Comparison of ENCODE assay signal across 8 mouse cellular contexts in genomic region chr10:24223449-24224143, GRCm38 (mm10). TPM values are rescaled to one million over a fixed set of nuclear protein-coding genes. Genes with fewer than 3 reads are reported as not detected.
DNase-seq lines count a peak whose midpoint lies in the region; ATAC-seq lines count a peak whose summit lies in the region.

TSS of gene Moxd1 (plus strand) at chr10:24223517.

- DNase-seq in layer of hippocampus, adult 9-11 months = peak; percentile 5
- DNase-seq in layer of hippocampus, adult 8-10 months (ENCODE audit: low spot score in 2 of 2) = no peak
- DNase-seq in c-Kit-positive CD71-negative TER-119-negative erythroid progenitor cells, embryonic 14.5 days (ENCODE audit: low read depth) = peak; percentile 7
- peak; percentile 42 to 55 for DNase-seq in kidney, postnatal 25 days
- DNase-seq in frontal cortex, postnatal 10 days (ENCODE audit: low spot score in 2 of 2) = no peak

- peaks cover 11% of the 10 kb centered on the region for H3K4me1 ChIP-seq in heart, embryonic 15.5 days (replicated peaks)
- H3K4me1 ChIP-seq in stomach, embryonic 15.5 days = peaks cover 8% of the 10 kb centered on the region

- H3K36me3 ChIP-seq in heart, embryonic 15.5 days = no peaks in the 10 kb centered on the region
- no peaks in the 10 kb centered on the region for H3K36me3 ChIP-seq in stomach, embryonic 15.5 days

- WGBS in heart, embryonic 15.5 days = 1% methylated on average over 56 of the region's 56 CpGs
- 3% methylated on average over 54 of the region's 56 CpGs for WGBS in stomach, embryonic 15.5 days

- peak within 1 kb of the TSS; percentile 36; the same call in 1 of the 2 replicates for H3K9ac ChIP-seq in heart, embryonic 15.5 days
- H3K9ac ChIP-seq in stomach, embryonic 15.5 days = peak within 1 kb of the TSS; percentile 19; the same call in 1 of the 2 replicates

- no peak within 1 kb of the TSS for H3K27ac ChIP-seq in heart, embryonic 15.5 days
- H3K27ac ChIP-seq in stomach, embryonic 15.5 days = no peak within 1 kb of the TSS

- ATAC-seq in heart, embryonic 15.5 days (replicated peaks; ENCODE audit: insufficient number of reproducible peaks, insufficient read depth, low FRiP score, low read depth) = no peak
- 0 out of 2 replicates have a peak, but pooled peaks have one; percentile 27 for ATAC-seq in megakaryocyte, adult 5-6 weeks (ENCODE audit: poor library complexity, severe bottlenecking)
- peak; percentile 78 for ATAC-seq in stomach, embryonic 15.5 days (ENCODE audit: insufficient read depth, low FRiP score, low read depth)

- peak within 1 kb of the TSS; percentile 81 for H3K4me2 ChIP-seq in heart, embryonic 15.5 days
- H3K4me2 ChIP-seq in stomach, embryonic 15.5 days = peak within 1 kb of the TSS; percentile 96

- H3K27me3 ChIP-seq in heart, embryonic 15.5 days = peaks cover 42% of the 10 kb centered on the region
- H3K27me3 ChIP-seq in stomach, embryonic 15.5 days (replicated peaks) = peaks cover 12% of the 10 kb centered on the region

- H3K9me3 ChIP-seq in heart, embryonic 15.5 days (replicated peaks) = no peaks in the 10 kb centered on the region
- H3K9me3 ChIP-seq in stomach, embryonic 15.5 days = no peaks in the 10 kb centered on the region

- peak within 1 kb of the TSS; percentile 47 for H3K4me3 ChIP-seq in heart, embryonic 15.5 days
- H3K4me3 ChIP-seq in stomach, embryonic 15.5 days (replicated peaks) = peak within 1 kb of the TSS; percentile 51

RNA-seq across cellular contexts. Expression of gene Moxd1, which starts in this region (rescaled TPM):
- 10 to 100 TPM in 1 of 4 experiments, 1 to 10 TPM in 3; 7.0 to 10.9 (median 7.5) TPM for total RNA-seq in layer of hippocampus, adult 8-10 months (2022)
- 11.4 and 12.8 TPM in 2 replicates for polyA plus RNA-seq in heart, embryonic 15.5 days (2015; fragmentation: Nextera tagmentation; extraction: Ambion mirVana)
- not detected in 2 replicates for total RNA-seq in megakaryocyte, adult 5-6 weeks (2015)
- not detected in 2 replicates for total RNA-seq in megakaryocyte, adult 5-6 weeks (2017)
- polyA plus RNA-seq in stomach, embryonic 15.5 days (2015; fragmentation: Nextera tagmentation; extraction: Ambion mirVana) = 10.9 and 14.9 TPM in 2 replicates

Comparison
In these comparisons a context has a peak if more than half of its experiments do, and no peak if none do; other contexts are left out.
1. RNA of gene Moxd1 (total RNA-seq): 7.0 to 10.9 TPM in layer of hippocampus, adult 8-10 months; not detected in megakaryocyte, adult 5-6 weeks; every median in the first group is over 4 times any median in the second.
2. DNase-seq: peak in layer of hippocampus, adult 9-11 months (single experiment), c-Kit-positive CD71-negative TER-119-negative erythroid progenitor cells, embryonic 14.5 days (single experiment) and kidney, postnatal 25 days (2 of 2); none in layer of hippocampus, adult 8-10 months (0 of 2) and frontal cortex, postnatal 10 days (0 of 2).
3. Peak in ATAC-seq in megakaryocyte, adult 5-6 weeks; RNA of the gene not detected or under 1 TPM.